Mouse (Mus musculus) cortical plate, adult 2 months (tissue): ENCODE data around the gene Nrsn1. TPM values are rescaled to one million over a fixed set of nuclear protein-coding genes. Genes with fewer than 3 reads are reported as not detected.

Source experiments
- H3K27ac ChIP-seq: fragments of 200-500 bp; 2 replicates; pipeline ENCODE4 v1.5.1; 2012; ENCODE audit warnings: low read length, control low read depth, inconsistent platforms; ENCODE audit not compliant: insufficient read depth
- H3K4me1 ChIP-seq: fragments of 200-500 bp; 2 replicates; pipeline ENCODE4 v1.6.1; 2011; ENCODE audit warnings: low read length; ENCODE audit not compliant: control insufficient read depth, insufficient read depth
- H3K4me3 ChIP-seq: fragments of 200-500 bp; 2 replicates; pipeline ENCODE4 v1.5.1; 2011; ENCODE audit warnings: mild to moderate bottlenecking, low read length, control low read depth; ENCODE audit not compliant: insufficient read depth
- CTCF ChIP-seq: fragments of 200-500 bp; IDR thresholded peaks from 2 replicates; pipeline ENCODE4 v1.5.1; 2011; ENCODE audit warnings: mild to moderate bottlenecking, control low read depth, low read length; ENCODE audit not compliant: insufficient read depth; ENCODE audit errors: extremely low read depth
- POLR2A ChIP-seq: fragments of 200-500 bp; IDR thresholded peaks from 2 replicates; pipeline ENCODE4 v1.6.1; 2011; ENCODE audit warnings: mild to moderate bottlenecking, low read length, control low read depth; ENCODE audit not compliant: insufficient read depth; ENCODE audit errors: extremely low read depth
- polyA plus RNA-seq: library from polyadenylated mRNA; depleted of rRNA; stranded (reverse); fragments of >200 nt; gene quantifications from 2 replicates; pipeline ENCODE4 v1.2.3, GENCODE M21; 2012; rRNA removed

The Nrsn1 gene
- polyA plus RNA-seq, 1 experiment, result 514 TPM

GRCm38 (mm10) chr13:25254478-25255263, 15.6 kb downstream of the Nrsn1 start:
- Histone ChIP-seq H3K4me1 (no peaks in the 10 kb centered on the region), H3K27ac (no peak overlapping the region), H3K4me3 (no peak overlapping the region)
- TF ChIP-seq POLR2A (no peak), CTCF (no peak)

GRCm38 (mm10) chr13:25251893-25252292, 18.4 kb downstream of the Nrsn1 start:
- Histone ChIP-seq H3K4me1 (no peaks in the 10 kb centered on the region), H3K4me3 (no peak overlapping the region), H3K27ac (peak overlapping the region; percentile 53; the same call in 1 of the 2 replicates)
- no peak for TF ChIP-seq POLR2A
- no peak for TF ChIP-seq CTCF

- H3K4me3 ChIP-seq, result no peak overlapping the region
- H3K4me1 ChIP-seq, result no peaks in the 10 kb centered on the region
- no peak overlapping the region for H3K27ac ChIP-seq
- TF ChIP-seq CTCF (no peak), POLR2A (no peak)
Observed at GRCm38 (mm10) chr13:25220186-25220787, 50.0 kb downstream of the Nrsn1 start.

- no peak overlapping the region for H3K4me3 ChIP-seq
- H3K4me1 ChIP-seq, result no peaks in the 10 kb centered on the region
- no peak for TF ChIP-seq CTCF
- TF ChIP-seq POLR2A, result no peak
- no peak overlapping the region for H3K27ac ChIP-seq
Observed at GRCm38 (mm10) chr13:25218394-25218793, 51.9 kb downstream of the Nrsn1 start.

GRCm38 (mm10) chr13:25206950-25207349, 63.4 kb downstream of the Nrsn1 start:
- H3K27ac ChIP-seq, result no peak overlapping the region
- no peak for TF ChIP-seq POLR2A
- TF ChIP-seq CTCF, result no peak
- no peak overlapping the region for H3K4me3 ChIP-seq
- H3K4me1 ChIP-seq, result no peaks in the 10 kb centered on the region

Other genes starting within 250 kb of the Nrsn1 start
- gene Dcdc2a, start 214.5 kb downstream of the Nrsn1 start, polyA plus RNA-seq, result 8.3 and 12.9 TPM in 2 replicates